Mouse (Mus musculus) megakaryocyte, embryonic 14.5 days (primary cell): ENCODE measurements around the gene Gata2. TPM values are rescaled to one million over a fixed set of nuclear protein-coding genes. Genes with fewer than 3 reads are reported as not detected.
A peak's percentile ranks its signal among the peaks of the same experiment; 100 is the strongest.

Experiments
- H3K27me3 ChIP-seq: replicated peaks from 2 replicates; pipeline ENCODE3; 2012; ENCODE audit warnings: inconsistent platforms
- H3K36me3 ChIP-seq: replicated peaks from 2 replicates; pipeline ENCODE3; 2012; ENCODE audit warnings: low read length, inconsistent platforms, mixed read lengths
- H3K4me1 ChIP-seq: 2 replicates; pipeline ENCODE4 v1.6.1; 2012; ENCODE audit warnings: inconsistent platforms
- H3K4me3 ChIP-seq: replicated peaks from 2 replicates; pipeline ENCODE3; 2012; ENCODE audit warnings: moderate library complexity, mild to moderate bottlenecking, inconsistent platforms
- H3K9me3 ChIP-seq: 2 replicates; pipeline ENCODE4 v1.6.1; 2012; ENCODE audit warnings: inconsistent platforms
- FLI1 ChIP-seq: IDR thresholded peaks from 2 replicates; pipeline ENCODE4 v1.6.1; 2012; ENCODE audit warnings: low read length, inconsistent platforms, mixed read lengths
- GATA1 ChIP-seq: IDR thresholded peaks from 3 replicates; pipeline ENCODE4 v1.6.1; 2012; ENCODE audit warnings: mixed read lengths, low read length, inconsistent platforms, borderline replicate concordance
- polyA plus RNA-seq: library from polyadenylated mRNA; stranded (reverse); fragments of >175 nt; gene quantifications from 2 replicates; pipeline ENCODE4 v1.2.3, GENCODE M21; 2012; ENCODE audit warnings: low replicate concordance; ENCODE audit not compliant: insufficient read depth

The Gata2 gene
- polyA plus RNA-seq, 1 experiment = 160 TPM

- no peaks in the 10 kb centered on the region for H3K36me3 ChIP-seq
- no peaks in the 10 kb centered on the region for H3K9me3 ChIP-seq
- H3K4me3 ChIP-seq = no peak overlapping the region
- no peak for TF ChIP-seq GATA1
- TF ChIP-seq FLI1 = no peak
- H3K27me3 ChIP-seq = peaks cover 99% of the 10 kb centered on the region
- peaks cover 41% of the 10 kb centered on the region for H3K4me1 ChIP-seq
Observed at GRCm38 (mm10) chr6:88229221-88229620, 35.5 kb downstream of the Gata2 start.

GRCm38 (mm10) chr6:88231821-88232220, 38.1 kb downstream of the Gata2 start:
- H3K9me3 ChIP-seq = no peaks in the 10 kb centered on the region
- TF ChIP-seq GATA1 (no peak), FLI1 (no peak)
- no peak overlapping the region for H3K4me3 ChIP-seq
- peaks cover 99% of the 10 kb centered on the region for H3K27me3 ChIP-seq
- H3K4me1 ChIP-seq = peaks cover 40% of the 10 kb centered on the region
- no peaks in the 10 kb centered on the region for H3K36me3 ChIP-seq

- H3K27me3 ChIP-seq = peaks cover 99% of the 10 kb centered on the region
- no peaks in the 10 kb centered on the region for H3K9me3 ChIP-seq
- peaks cover 40% of the 10 kb centered on the region for H3K4me1 ChIP-seq
- no peak overlapping the region for H3K4me3 ChIP-seq
- no peaks in the 10 kb centered on the region for H3K36me3 ChIP-seq
- TF ChIP-seq FLI1 (no peak), GATA1 (no peak)
Observed at GRCm38 (mm10) chr6:88232221-88232620, 38.5 kb downstream of the Gata2 start.

DNA sequence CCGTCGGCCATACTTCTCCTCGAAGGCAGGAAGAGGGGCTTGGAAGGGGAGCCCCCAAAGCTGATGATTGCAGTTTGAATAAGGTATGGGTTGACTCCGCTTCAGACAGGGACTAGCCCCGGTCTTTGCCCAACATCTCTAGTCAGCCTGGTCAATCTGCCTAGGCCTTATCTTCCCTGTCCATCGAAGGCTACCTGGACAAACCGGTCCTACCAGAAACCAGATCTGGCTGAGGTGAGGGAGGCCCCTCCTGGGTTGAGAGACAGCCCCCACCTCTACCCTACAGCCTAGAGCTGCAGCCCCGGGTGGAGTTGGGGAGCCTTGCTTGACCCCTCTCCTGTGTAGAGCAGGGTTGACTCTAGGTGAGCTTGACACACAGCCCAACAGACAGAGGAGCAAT, 40.3 kb downstream of the Gata2 start:
- peaks cover 29% of the 10 kb centered on the region; the same call in 1 of the 2 replicates for H3K4me1 ChIP-seq
- no peaks in the 10 kb centered on the region for H3K9me3 ChIP-seq
- H3K36me3 ChIP-seq = no peaks in the 10 kb centered on the region
- TF ChIP-seq GATA1 = no peak
- TF ChIP-seq FLI1 = no peak
- H3K4me3 ChIP-seq = no peak overlapping the region
- H3K27me3 ChIP-seq = peaks cover 99% of the 10 kb centered on the region

GRCm38 (mm10) chr6:88235461-88235860, 41.8 kb downstream of the Gata2 start:
- no peaks in the 10 kb centered on the region for H3K36me3 ChIP-seq
- H3K9me3 ChIP-seq = no peaks in the 10 kb centered on the region
- H3K4me1 ChIP-seq = peaks cover 22% of the 10 kb centered on the region; the same call in 1 of the 2 replicates
- TF ChIP-seq FLI1 = no peak
- peaks cover 99% of the 10 kb centered on the region for H3K27me3 ChIP-seq
- no peak overlapping the region for H3K4me3 ChIP-seq

DNA sequence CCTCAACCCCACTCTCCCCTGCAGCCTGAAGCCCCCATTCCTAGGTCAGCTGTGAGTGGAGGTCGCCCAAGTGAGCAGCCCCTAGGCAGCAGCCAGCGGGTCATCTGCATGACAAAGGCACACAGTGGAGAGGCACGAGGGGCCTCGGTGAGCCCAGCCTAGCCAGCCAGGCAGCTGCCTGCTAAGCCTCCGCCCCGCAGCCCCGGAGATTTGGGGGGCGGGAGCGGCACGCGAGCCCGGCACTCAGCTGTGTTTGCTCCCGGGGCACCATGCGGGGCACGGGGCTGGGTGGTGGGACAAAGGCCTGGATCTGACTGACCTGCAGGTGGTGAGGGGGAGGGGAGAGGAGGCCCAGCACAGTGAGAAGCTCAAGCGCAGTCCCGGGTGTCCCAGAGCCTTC, 42.3 kb downstream of the Gata2 start:
- H3K27me3 ChIP-seq = peaks cover 99% of the 10 kb centered on the region

DNA sequence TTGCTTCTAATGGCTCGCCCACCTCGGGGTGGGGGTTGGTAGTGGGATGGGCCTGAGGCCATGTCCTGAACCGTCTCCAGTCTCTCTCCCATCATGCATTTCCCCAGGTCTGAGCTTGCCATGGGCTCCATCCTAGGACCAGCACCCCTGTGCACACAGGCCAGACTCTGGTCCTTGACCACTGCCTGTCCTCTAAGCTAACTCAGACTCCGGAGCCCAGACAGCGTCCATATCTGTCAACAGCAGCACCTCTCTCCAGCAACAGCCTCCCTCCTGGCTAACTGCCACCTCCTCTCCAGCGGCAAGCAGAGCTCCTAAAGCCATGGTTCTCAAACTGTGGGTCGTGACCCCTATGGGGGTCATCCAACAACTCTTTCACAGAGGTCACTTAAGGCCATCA, 42.8 kb downstream of the Gata2 start:
- H3K4me1 ChIP-seq = peaks cover 17% of the 10 kb centered on the region; the same call in 1 of the 2 replicates
- no peaks in the 10 kb centered on the region for H3K9me3 ChIP-seq
- no peak overlapping the region for H3K4me3 ChIP-seq
- TF ChIP-seq GATA1 (no peak), FLI1 (no peak)
- peaks cover 97% of the 10 kb centered on the region for H3K27me3 ChIP-seq
- H3K36me3 ChIP-seq = no peaks in the 10 kb centered on the region

More for the DNA sequence above, 42.3 kb downstream of the Gata2 start:
- H3K4me3 ChIP-seq = no peak overlapping the region
- TF ChIP-seq FLI1 = no peak
- TF ChIP-seq GATA1 = no peak
- H3K4me1 ChIP-seq = peaks cover 22% of the 10 kb centered on the region; the same call in 1 of the 2 replicates
- H3K36me3 ChIP-seq = no peaks in the 10 kb centered on the region
- no peaks in the 10 kb centered on the region for H3K9me3 ChIP-seq

GRCm38 (mm10) chr6:88242604-88243003, 48.9 kb downstream of the Gata2 start:
- Histone ChIP-seq H3K36me3 (no peaks in the 10 kb centered on the region), H3K27me3 (peaks cover 70% of the 10 kb centered on the region), H3K4me1 (peaks cover 32% of the 10 kb centered on the region), H3K4me3 (peak overlapping the region; percentile 82), H3K9me3 (no peaks in the 10 kb centered on the region)
- TF ChIP-seq FLI1 = no peak
- TF ChIP-seq GATA1 = no peak

GRCm38 (mm10) chr6:88249231-88249630, 55.5 kb downstream of the Gata2 start:
- Histone ChIP-seq H3K4me3 (no peak overlapping the region), H3K9me3 (no peaks in the 10 kb centered on the region), H3K27me3 (peaks cover 48% of the 10 kb centered on the region), H3K4me1 (peaks cover 71% of the 10 kb centered on the region), H3K36me3 (no peaks in the 10 kb centered on the region)
- TF ChIP-seq GATA1 = no peak
- TF ChIP-seq FLI1 = no peak

GRCm38 (mm10) chr6:88251396-88251795, 57.7 kb downstream of the Gata2 start:
- TF ChIP-seq GATA1 = no peak
- TF ChIP-seq FLI1 = no peak
- Histone ChIP-seq H3K4me1 (peaks cover 86% of the 10 kb centered on the region), H3K9me3 (no peaks in the 10 kb centered on the region), H3K4me3 (no peak overlapping the region), H3K27me3 (peaks cover 42% of the 10 kb centered on the region), H3K36me3 (peaks cover 3% of the 10 kb centered on the region)
